Mouse (Mus musculus) stomach, embryonic 14.5 days (tissue): ENCODE data around the gene Ficd. TPM values are rescaled to one million over a fixed set of nuclear protein-coding genes. Genes with fewer than 3 reads are reported as not detected.

Experiments used
- ATAC-seq: fragments of 200-750 bp; cut with Nextera tagmentation; 2 replicates; pipeline ENCODE4 v1.8.0; 2017; ENCODE audit warnings: low read depth, moderate TSS enrichment; ENCODE audit not compliant: insufficient number of reproducible peaks, insufficient read depth, low FRiP score
- H3K27ac ChIP-seq: fragments of 300-500 bp; sonication (generic); 2 replicates; pipeline ENCODE4 v1.5.1; 2014; ENCODE audit warnings: mild to moderate bottlenecking, low read length, moderate library complexity, mixed read lengths
- H3K27me3 ChIP-seq: fragments of 300-500 bp; sonication (generic); 2 replicates; pipeline ENCODE4 v1.6.1; 2014; ENCODE audit warnings: low read length, control low read depth, mixed read lengths; ENCODE audit not compliant: control insufficient read depth, insufficient read depth
- H3K36me3 ChIP-seq: fragments of 300-500 bp; sonication (generic); 2 replicates; pipeline ENCODE4 v1.6.1; 2014; ENCODE audit warnings: mild to moderate bottlenecking, control low read depth, low read length, moderate library complexity, mixed read lengths; ENCODE audit not compliant: control insufficient read depth, insufficient read depth
- H3K4me1 ChIP-seq: fragments of 300-500 bp; sonication (generic); 2 replicates; pipeline ENCODE4 v1.6.1; 2014; ENCODE audit warnings: low read length, control low read depth, mixed read lengths; ENCODE audit not compliant: control insufficient read depth, insufficient read depth
- H3K4me2 ChIP-seq: fragments of 300-500 bp; sonication (generic); replicated peaks from 2 replicates; pipeline ENCODE4 v1.6.1; 2014; ENCODE audit warnings: low read depth, low read length, control low read depth
- H3K4me3 ChIP-seq: fragments of 300-500 bp; sonication (generic); 2 replicates; pipeline ENCODE4 v1.5.1; 2014; ENCODE audit warnings: low read depth, low read length, control low read depth
- H3K9ac ChIP-seq: fragments of 300-500 bp; sonication (generic); replicated peaks from 2 replicates; pipeline ENCODE4 v1.6.1; 2014; ENCODE audit warnings: low read depth, mild to moderate bottlenecking, control low read depth, low read length, moderate library complexity, mixed read lengths
- H3K9me3 ChIP-seq: fragments of 300-500 bp; sonication (generic); 2 replicates; pipeline ENCODE4 v1.6.1; 2016; ENCODE audit warnings: low read depth, low read length, control low read depth; ENCODE audit not compliant: control insufficient read depth
- WGBS: fragments of 180-500 bp; shearing (Covaris S2); extraction: QIAGEN DNeasy Blood & Tissue Kit; methylation state at CpG from one replicate; pipeline ENCODE4 v1.1.7; 2014; 5-methylcytosine and 5-hydroxymethylcytosine counted together
- polyA plus RNA-seq: library from polyadenylated mRNA; unstranded; fragments of >200 nt; fragmentation: Nextera tagmentation; extraction: Ambion mirVana; gene quantifications from 2 replicates; pipeline ENCODE4 v1.2.1, GENCODE M21; 2014

Gene Ficd
- polyA plus RNA-seq, 1 experiment from 2014 or later: 4.1 TPM

DNA sequence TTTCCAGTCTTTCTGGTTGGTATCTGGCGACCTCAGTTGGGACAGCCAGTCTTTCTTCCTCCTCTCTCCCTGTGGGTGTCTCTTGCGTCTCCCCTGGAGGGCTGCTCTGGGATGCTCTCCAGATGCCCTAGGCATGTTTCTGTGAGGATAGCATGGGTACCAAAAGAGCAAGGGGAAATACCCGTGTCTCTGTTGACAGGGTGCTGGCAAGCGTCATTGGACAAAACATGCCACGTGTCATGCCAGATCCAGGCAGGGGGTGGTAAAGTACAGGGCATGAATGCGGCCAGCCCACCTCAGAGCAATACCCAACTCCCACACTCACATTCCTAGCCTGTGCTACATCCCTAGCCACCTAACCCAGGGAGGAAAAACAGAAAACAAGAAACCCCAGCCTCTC lies 9.0 kb upstream of the Ficd start:
- H3K36me3 ChIP-seq: no peaks in the 10 kb centered on the region
- no peaks in the 10 kb centered on the region for H3K4me1 ChIP-seq
- H3K9ac ChIP-seq: no peak overlapping the region
- ATAC-seq: no peak
- WGBS: 76% methylated on average over 6 of the region's 6 CpGs
- H3K4me2 ChIP-seq: no peak overlapping the region
- no peaks in the 10 kb centered on the region for H3K9me3 ChIP-seq
- H3K27me3 ChIP-seq: no peaks in the 10 kb centered on the region
- no peak overlapping the region for H3K4me3 ChIP-seq
- H3K27ac ChIP-seq: no peak overlapping the region

DNA sequence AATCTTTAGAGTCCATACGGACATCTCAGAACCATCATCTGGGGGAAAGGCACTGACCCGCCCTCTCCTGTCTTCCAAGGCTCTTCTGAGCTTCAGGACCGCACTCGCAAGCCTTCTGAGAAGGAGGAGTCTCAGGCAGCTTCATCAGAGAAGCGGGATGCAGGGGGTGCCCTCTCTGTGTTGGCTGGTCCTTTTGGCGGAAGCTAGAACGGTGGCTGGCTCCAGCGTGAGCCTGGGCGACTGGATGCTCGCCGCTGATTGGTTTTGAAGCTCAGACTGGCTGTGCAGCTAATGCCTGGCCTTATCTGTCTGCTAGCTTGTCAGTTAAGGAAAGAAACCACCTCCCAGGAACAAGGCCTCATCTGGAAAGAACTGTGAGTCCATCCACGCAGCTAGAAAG lies 8.4 kb upstream of the Ficd start:
- Histone ChIP-seq H3K27ac (no peak overlapping the region), H3K9me3 (no peaks in the 10 kb centered on the region), H3K4me1 (no peaks in the 10 kb centered on the region), H3K27me3 (no peaks in the 10 kb centered on the region), H3K36me3 (no peaks in the 10 kb centered on the region), H3K9ac (no peak overlapping the region), H3K4me3 (no peak overlapping the region), H3K4me2 (no peak overlapping the region)
- 57% methylated on average over 12 of the region's 12 CpGs for WGBS
- no peak for ATAC-seq

DNA sequence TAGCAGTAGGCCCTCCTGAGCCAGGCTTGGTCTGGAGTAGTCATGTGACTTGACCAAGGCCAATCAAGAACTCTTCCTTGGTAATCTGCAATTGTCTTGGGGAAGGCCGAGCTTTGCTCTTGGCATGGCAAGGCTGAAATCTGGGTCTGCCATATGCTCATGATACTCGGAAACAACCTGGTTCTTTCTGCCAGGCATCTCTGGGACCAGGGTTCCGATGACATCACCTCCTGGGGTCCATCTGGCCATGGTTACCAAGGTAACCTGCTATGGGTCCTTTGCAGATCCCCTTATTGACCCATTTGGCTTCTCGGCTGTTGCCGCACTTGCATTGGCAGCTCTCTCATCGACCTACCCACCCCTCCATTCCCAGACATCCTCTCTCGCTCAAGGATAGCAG lies 7.6 kb upstream of the Ficd start:
- H3K9ac ChIP-seq: no peak overlapping the region
- 86% methylated on average over 7 of the region's 7 CpGs for WGBS
- no peaks in the 10 kb centered on the region for H3K9me3 ChIP-seq
- no peak for ATAC-seq
- H3K36me3 ChIP-seq: no peaks in the 10 kb centered on the region
- no peak overlapping the region for H3K27ac ChIP-seq
- H3K4me2 ChIP-seq: no peak overlapping the region
- H3K4me3 ChIP-seq: no peak overlapping the region
- H3K27me3 ChIP-seq: no peaks in the 10 kb centered on the region
- H3K4me1 ChIP-seq: no peaks in the 10 kb centered on the region

DNA sequence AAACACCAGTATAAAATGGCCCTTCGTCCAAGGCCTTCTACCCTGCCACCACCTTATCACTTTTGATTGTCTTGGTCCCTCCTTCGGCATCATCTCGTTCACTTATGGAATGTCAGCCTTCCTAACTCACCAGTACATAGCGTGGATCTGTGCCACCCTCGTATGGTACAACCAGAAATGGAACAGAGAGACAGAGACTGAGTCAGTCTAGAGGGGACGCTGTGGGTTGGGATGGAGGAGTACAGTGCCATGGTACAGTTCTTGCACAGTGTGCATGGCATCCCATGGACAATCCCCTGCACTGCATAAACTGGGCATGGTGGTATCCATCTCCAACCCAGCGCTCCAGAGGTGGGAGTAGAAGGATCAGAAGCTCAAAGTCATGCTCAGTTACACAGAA lies 6.9 kb upstream of the Ficd start:
- Histone ChIP-seq H3K4me1 (no peaks in the 10 kb centered on the region), H3K4me3 (no peak overlapping the region), H3K27ac (no peak overlapping the region), H3K27me3 (no peaks in the 10 kb centered on the region), H3K36me3 (no peaks in the 10 kb centered on the region), H3K9ac (no peak overlapping the region), H3K4me2 (no peak overlapping the region), H3K9me3 (no peaks in the 10 kb centered on the region)
- ATAC-seq: no peak
- 91% methylated on average over 7 of the region's 7 CpGs for WGBS

DNA sequence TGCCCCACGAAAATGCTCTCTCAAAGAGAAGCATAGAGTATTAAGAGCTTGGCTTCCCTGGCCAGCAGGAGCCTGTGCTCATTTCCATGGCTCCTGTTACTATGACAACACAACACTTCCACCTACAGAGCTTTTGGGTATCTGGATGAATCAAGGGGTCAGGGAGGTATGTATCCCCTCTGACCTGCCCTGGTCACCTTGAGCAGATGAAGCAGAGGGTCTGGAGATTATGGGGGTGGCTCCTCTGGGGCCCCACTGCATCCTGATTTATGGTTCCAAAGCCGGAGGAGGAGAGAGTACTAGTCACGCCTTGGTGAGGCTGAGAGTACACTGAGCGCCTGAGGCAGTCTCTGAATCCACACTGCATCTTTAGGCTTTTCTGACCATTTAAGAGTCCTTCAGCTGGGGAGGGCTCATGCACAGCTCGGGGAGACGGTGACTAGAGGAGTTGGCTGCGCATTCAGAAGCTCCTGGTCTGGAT lies 4.9 kb upstream of the Ficd start:
- Histone ChIP-seq H3K4me3 (no peak overlapping the region), H3K27ac (no peak overlapping the region), H3K4me1 (no peaks in the 10 kb centered on the region; the same call in 1 of the 2 replicates), H3K27me3 (no peaks in the 10 kb centered on the region), H3K36me3 (no peaks in the 10 kb centered on the region), H3K9ac (no peak overlapping the region), H3K9me3 (no peaks in the 10 kb centered on the region), H3K4me2 (no peak overlapping the region)
- no peak for ATAC-seq
- WGBS: 64% methylated on average over 7 of the region's 7 CpGs

DNA sequence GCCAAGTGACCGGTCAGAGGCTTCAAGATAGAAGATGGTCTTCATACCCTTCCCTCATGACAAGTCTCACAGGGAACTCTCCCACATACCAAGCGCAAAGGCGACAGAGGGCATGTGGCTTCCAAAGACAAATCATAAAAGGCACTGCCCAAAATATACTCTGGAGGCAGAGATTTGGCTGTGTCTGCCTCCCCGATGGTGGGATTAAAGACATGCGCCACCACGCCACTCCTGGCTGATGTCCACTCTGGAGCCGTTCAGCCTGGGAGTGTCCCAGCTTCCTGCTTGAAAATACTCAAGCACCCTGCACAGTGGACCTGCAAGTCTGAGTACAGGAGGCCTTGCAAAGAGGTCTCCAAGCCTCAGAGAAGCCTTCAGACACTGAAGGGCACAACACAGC lies 4.4 kb upstream of the Ficd start:
- H3K9ac ChIP-seq: no peak overlapping the region
- no peaks in the 10 kb centered on the region for H3K27me3 ChIP-seq
- no peak for ATAC-seq
- peaks cover under 1% of the 10 kb centered on the region for H3K4me1 ChIP-seq
- H3K4me2 ChIP-seq: no peak overlapping the region
- H3K4me3 ChIP-seq: no peak overlapping the region
- no peak overlapping the region for H3K27ac ChIP-seq
- WGBS: 86% methylated on average over 7 of the region's 7 CpGs
- no peaks in the 10 kb centered on the region for H3K36me3 ChIP-seq
- no peaks in the 10 kb centered on the region for H3K9me3 ChIP-seq

DNA sequence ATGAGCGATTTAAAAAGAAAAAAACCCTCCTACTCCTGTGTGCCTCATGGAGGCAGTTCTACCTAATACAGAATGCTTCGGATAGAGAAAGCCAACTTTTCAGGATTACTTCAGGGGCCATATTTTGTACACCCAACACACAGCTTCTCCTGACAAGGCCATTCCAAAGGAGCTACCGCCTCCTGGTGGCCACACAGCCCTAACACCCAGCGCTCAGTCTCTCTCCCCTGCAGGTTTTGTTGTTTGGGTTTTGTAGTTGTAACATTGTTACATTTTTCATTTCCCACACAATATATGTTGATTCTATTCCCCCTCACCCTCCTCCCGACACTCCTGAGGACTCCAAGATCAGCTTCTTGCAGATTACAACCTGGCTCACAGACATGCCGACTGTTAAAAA lies 3.4 kb upstream of the Ficd start:
- H3K4me3 ChIP-seq: no peak overlapping the region
- no peaks in the 10 kb centered on the region for H3K27me3 ChIP-seq
- H3K27ac ChIP-seq: no peak overlapping the region
- no peak overlapping the region for H3K4me2 ChIP-seq
- no peak for ATAC-seq
- H3K9me3 ChIP-seq: no peaks in the 10 kb centered on the region
- H3K4me1 ChIP-seq: peaks cover 9% of the 10 kb centered on the region
- 23% methylated on average over 6 of the region's 6 CpGs for WGBS
- no peaks in the 10 kb centered on the region for H3K36me3 ChIP-seq
- H3K9ac ChIP-seq: no peak overlapping the region

DNA sequence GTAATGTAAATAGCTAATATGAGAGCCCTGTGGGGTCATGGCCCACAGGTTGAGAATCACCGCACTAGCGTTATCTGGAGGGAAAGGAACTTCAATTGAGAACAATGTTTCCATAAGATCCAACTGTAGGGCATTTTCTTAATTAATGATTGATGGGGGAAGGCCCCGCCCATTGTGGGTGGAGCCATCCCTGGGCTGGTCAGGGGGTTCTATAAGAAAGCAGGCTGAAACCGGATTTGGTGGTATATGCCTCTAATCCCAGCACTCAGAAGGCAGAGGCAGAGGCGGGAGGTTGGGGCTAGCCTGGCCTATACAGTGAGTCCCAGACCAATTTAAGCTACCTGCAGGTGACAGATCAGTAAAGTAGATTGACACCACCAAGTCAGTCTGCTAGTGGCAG lies 1.2 kb upstream of the Ficd start:
- Histone ChIP-seq H3K4me2 (no peak overlapping the region), H3K4me3 (no peak overlapping the region), H3K4me1 (peaks cover 9% of the 10 kb centered on the region), H3K36me3 (peaks cover 11% of the 10 kb centered on the region; the same call in 1 of the 2 replicates), H3K27ac (no peak overlapping the region), H3K9me3 (no peaks in the 10 kb centered on the region), H3K27me3 (no peaks in the 10 kb centered on the region), H3K9ac (no peak overlapping the region)
- no peak for ATAC-seq
- 64% methylated on average over 5 of the region's 5 CpGs for WGBS

DNA sequence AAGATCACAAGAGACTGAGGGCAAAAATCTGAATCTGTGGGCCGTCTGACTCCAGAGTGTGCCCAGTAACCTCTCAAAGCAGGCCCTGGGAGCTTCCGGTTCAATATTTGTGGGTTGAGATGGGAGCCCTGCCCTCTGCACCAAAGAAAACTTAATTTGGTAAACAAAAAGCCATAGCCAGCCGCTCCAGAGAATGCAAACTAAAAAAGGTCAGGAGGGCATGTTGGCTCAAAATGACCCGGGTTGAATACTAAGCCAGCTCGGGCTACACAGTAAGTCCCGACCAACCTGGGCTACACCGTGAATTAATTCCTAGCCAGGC lies 619 bp upstream of the Ficd start:
- Histone ChIP-seq H3K4me3 (peak overlapping the region; percentile 52), H3K9ac (peak overlapping the region; percentile 58), H3K27me3 (no peaks in the 10 kb centered on the region), H3K9me3 (no peaks in the 10 kb centered on the region), H3K27ac (peak overlapping the region; percentile 94), H3K36me3 (peaks cover 11% of the 10 kb centered on the region; the same call in 1 of the 2 replicates), H3K4me1 (peaks cover 9% of the 10 kb centered on the region), H3K4me2 (peak overlapping the region; percentile 91)
- ATAC-seq: peak; percentile 35; the same call in 1 of the 2 replicates
- 23% methylated on average over 7 of the region's 7 CpGs for WGBS
